Mouse (Mus musculus) gastrocnemius, adult 8-10 months (tissue): ENCODE data around the gene Jup. TPM values are rescaled to one million over a fixed set of nuclear protein-coding genes. Genes with fewer than 3 reads are reported as not detected.
"Not testable (repeated sequence)": the region's sequence is repeated elsewhere in the genome, so short reads cannot be mapped to it uniquely, and the experiment has no call there.

Experiments used
- DNase-seq, 2 experiments: peaks; one replicate each; pipeline ENCODE4 v3.0.0; 2022; ENCODE audit warnings: low spot score in 2 of 2
- microRNA-seq: library from miRNA; unstranded; fragments of <30 nt; microRNA quantifications from one replicate; pipeline ENCODE4 v1.2.0, GENCODE M21; 2022
- total RNA-seq, 4 experiments: library from RNA; stranded (reverse); gene quantifications; 2 replicates each; pipeline ENCODE4 v1.2.4; 2022

Jup gene
- total RNA-seq, 4 experiments from 2014 or later = 52.8 to 86.6 (median 56.6) TPM

DNA sequence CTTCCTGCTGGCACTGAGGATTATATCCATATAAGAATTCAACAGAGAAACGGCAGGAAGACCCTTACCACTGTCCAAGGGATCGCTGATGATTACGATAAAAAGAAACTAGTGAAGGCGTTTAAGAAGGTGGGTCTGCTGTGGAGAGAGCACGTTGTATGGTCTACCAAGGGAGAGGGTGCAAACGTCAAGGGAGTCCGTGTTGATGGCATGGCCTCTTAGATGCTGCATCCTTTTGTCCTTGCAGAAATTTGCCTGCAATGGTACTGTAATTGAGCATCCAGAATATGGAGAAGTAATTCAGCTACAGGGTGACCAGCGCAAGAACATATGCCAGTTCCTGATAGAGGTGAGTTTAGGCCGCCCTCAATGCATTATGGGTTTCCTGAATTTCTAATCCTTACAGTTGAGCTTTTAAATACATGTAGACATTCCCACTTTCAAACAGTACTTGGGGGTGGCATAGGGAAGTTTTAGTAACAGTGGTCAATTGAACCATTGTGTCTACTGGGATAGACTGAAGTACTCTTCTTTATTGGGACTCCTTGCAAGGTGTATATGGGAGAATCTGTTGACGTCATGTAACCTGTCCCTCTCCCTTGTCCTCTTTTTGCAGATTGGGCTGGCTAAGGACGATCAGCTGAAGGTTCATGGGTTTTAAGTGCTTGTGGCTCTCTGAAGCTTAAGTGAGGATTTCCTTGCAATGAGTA is 76.7 kb downstream of the Jup start:
- DNase-seq = not testable (repeated sequence)

DNA sequence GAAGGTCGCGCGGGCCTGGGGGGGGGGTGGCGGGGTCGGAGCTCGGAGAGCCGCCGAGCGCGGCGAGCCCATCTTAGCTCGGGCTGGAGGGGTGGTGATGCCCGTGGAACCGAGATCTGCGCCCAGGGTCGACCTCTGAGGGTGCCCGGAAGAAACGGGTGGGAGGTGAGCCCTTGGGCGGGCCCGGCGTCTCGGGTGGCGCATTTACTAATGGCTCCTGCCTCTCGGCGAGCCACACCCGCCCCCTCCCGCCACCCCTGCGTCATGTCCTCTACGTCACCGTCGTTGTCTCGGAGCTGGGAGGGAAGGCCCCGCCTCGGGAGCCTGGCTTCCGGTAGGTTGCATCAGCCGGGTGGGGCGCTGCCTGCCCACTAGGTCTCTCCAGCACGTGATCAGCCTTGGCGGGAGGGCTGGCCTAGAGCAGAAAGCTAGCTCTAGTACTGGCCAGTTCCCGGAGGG is 77.4 kb downstream of the Jup start:
- DNase-seq = peak; percentile 93 to 96

DNA sequence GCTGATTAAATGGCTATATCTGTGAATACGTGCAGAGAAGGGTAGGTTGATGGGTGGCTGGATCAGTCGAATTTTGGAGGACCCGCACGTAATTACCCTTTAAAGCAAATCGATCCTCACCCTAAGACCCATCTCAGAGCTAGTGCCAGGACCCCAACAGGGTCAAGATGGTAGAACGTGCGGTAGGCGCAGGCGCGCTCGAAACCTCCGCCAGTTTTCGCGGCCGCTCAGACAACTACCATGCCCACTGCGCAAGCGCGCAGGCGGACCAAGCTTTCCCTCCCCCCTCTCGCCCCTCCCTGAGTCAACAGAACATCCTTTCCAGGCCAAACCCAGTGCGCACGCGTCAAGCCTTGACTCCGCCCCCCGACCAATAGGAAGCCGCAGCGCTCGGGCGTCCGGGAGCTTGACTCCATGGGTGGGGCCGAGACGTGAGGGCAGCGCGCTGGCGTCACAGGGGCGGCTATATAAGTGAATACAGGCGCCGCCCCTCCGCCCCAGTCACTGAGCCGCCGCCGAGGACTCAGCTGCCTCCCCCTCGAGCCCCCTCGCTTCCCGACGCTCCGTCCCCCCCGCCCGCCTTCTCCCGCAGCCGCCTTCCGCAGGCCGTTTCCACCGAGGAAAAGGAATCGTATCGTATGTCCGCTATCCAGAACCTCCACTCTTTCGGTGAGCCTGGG is 77.9 kb downstream of the Jup start, which contains the start of gene Eif1:
Gene Eif1, plus strand, starts transcription at position 394 of the 680 bp plus-strand sequence.
- peak; percentile 99 to 100 for DNase-seq

Small RNA genes within 50 kb of the gene (microRNA-seq; reads per million reads assigned to microRNA genes)
- gene Gm27374 = not detected

Other genes with a start within 250 kb of the Jup start
- 1 to 10 TPM in 1 of 4 experiments, under 1 TPM in 1, not detected in 2; 0.35 to 1.1 TPM for gene Krt19, start 249.1 kb downstream of the Jup start, total RNA-seq
- not detected for gene Krt9, start 204.5 kb downstream of the Jup start, total RNA-seq
- not detected for gene Krt14, start 190.2 kb downstream of the Jup start, total RNA-seq
- not detected for gene Krt16, start 148.9 kb downstream of the Jup start, total RNA-seq
- not detected for gene Krt17, start 136.7 kb downstream of the Jup start, total RNA-seq
- not detected for gene Krt42, start 127.9 kb downstream of the Jup start, total RNA-seq
- gene Eif1, start 77.9 kb downstream of the Jup start, total RNA-seq = 1,000 to 10,000 TPM; 1,612 to 1,857 (median 1,692) TPM
- gene Gast, start 63.4 kb downstream of the Jup start, total RNA-seq = not detected
- under 1 TPM in 2 of 4 experiments, not detected in 2; 0.16 TPM for gene Hap1, start 41.6 kb downstream of the Jup start, total RNA-seq
- 1 to 10 TPM; 1.5 to 3.5 (median 2.3) TPM for gene P3h4, start 17.1 kb upstream of the Jup start, total RNA-seq
- gene Fkbp10, start 17.9 kb upstream of the Jup start, total RNA-seq = 1 to 10 TPM; 1.1 to 3.3 (median 2.9) TPM
- gene Nt5c3b, start 44.0 kb upstream of the Jup start, total RNA-seq = 1 to 10 TPM; 6.2 to 8.4 (median 7.7) TPM
- gene Klhl10, start 44.2 kb upstream of the Jup start, total RNA-seq = under 1 TPM; 0.13 to 0.39 (median 0.33) TPM
- gene Klhl11, start 75.0 kb upstream of the Jup start, total RNA-seq = 1 to 10 TPM; 2.6 to 4.1 (median 3.0) TPM
- 1 to 10 TPM; 6.9 to 8.5 (median 8.0) TPM for gene Acly, start 130.2 kb upstream of the Jup start, total RNA-seq
- gene Ttc25, start 147.8 kb upstream of the Jup start, total RNA-seq = under 1 TPM; 0.09 to 0.51 (median 0.24) TPM
- gene Cnp, start 177.1 kb upstream of the Jup start, total RNA-seq = 1 to 10 TPM; 2.3 to 5.5 (median 4.2) TPM
- 10 to 100 TPM; 18.1 to 18.9 (median 18.6) TPM for gene Nkiras2, start 221.5 kb upstream of the Jup start, total RNA-seq
- gene Dnajc7, start 222.4 kb upstream of the Jup start, total RNA-seq = 100 to 1,000 TPM in 2 of 4 experiments, 10 to 100 TPM in 2; 79.4 to 106 (median 95.5) TPM